ENCODE assay signal across 13 mouse cellular contexts in genomic region chr1:72464926-72465583, GRCm38 (mm10).
DNase-seq lines count a peak whose midpoint lies in the region; ATAC-seq and TF ChIP-seq lines count a peak whose summit lies in the region.
"Had no signal": no experiment of that assay in that cellular context is flagged by ENCODE, and none has a peak within 500 bp of the region (broad histone marks: within the 10 kb centered on the region; RNA-seq: fewer than 3 reads in every experiment).

No protein-coding gene starts in this region.

- no peaks in the 10 kb centered on the region for H3K27me3 ChIP-seq in cerebellum, adult 2 months (ENCODE audit: control insufficient read depth, insufficient read depth, low read length)
- H3K27me3 ChIP-seq in stomach, postnatal 0 days (ENCODE audit: control insufficient read depth, insufficient read depth, low read length) = no peaks in the 10 kb centered on the region
- H3K27me3 ChIP-seq: lung, embryonic 15.5 days; neural tube, embryonic 12.5 days had no signal

- no peak overlapping the region for H3K4me2 ChIP-seq in stomach, postnatal 0 days (replicated peaks; ENCODE audit: low read depth)
- H3K4me2 ChIP-seq: lung, embryonic 15.5 days; neural tube, embryonic 12.5 days had no signal

- no peak overlapping the region for H3K9ac ChIP-seq in stomach, postnatal 0 days (ENCODE audit: low read length)
- H3K9ac ChIP-seq: lung, embryonic 15.5 days; neural tube, embryonic 12.5 days had no signal

- H3K4me3 ChIP-seq in cerebellum, adult 2 months (replicated peaks; ENCODE audit: insufficient read depth, low read depth, low read length) = no peak overlapping the region
- no peak overlapping the region for H3K4me3 ChIP-seq in stomach, postnatal 0 days (ENCODE audit: low read depth, low read length)
- H3K4me3 ChIP-seq: erythroblast, embryonic 14.5 days; lung, embryonic 15.5 days; neural tube, embryonic 12.5 days had no signal

- WGBS in cerebellum, adult 2 months = 56% methylated on average over 12 of the region's 12 CpGs
- WGBS in stomach, postnatal 0 days = 30% methylated on average over 12 of the region's 12 CpGs

- H3K4me1 ChIP-seq in cerebellum, adult 2 months (ENCODE audit: control insufficient read depth, insufficient read depth, low read length) = peaks cover 10% of the 10 kb centered on the region
- H3K4me1 ChIP-seq in stomach, postnatal 0 days (replicated peaks; ENCODE audit: control insufficient read depth, insufficient read depth) = no peaks in the 10 kb centered on the region
- H3K4me1 ChIP-seq: lung, embryonic 15.5 days; neural tube, embryonic 12.5 days had no signal

- TF ChIP-seq POLR2A in cerebellum, adult 2 months (IDR thresholded peaks at IDR 0.05; ENCODE audit: borderline replicate concordance, insufficient read depth, low read length) = no peak

- no peaks in the 10 kb centered on the region for H3K9me3 ChIP-seq in stomach, postnatal 0 days (ENCODE audit: control insufficient read depth, low read length)
- H3K9me3 ChIP-seq: lung, embryonic 15.5 days; neural tube, embryonic 12.5 days had no signal

- no peaks in the 10 kb centered on the region for H3K36me3 ChIP-seq in stomach, postnatal 0 days (ENCODE audit: control insufficient read depth, insufficient read depth, low read length)
- H3K36me3 ChIP-seq: lung, embryonic 15.5 days; neural tube, embryonic 12.5 days had no signal

- no peak for TF ChIP-seq CTCF in cerebellum, adult 2 months (IDR thresholded peaks at IDR 0.05; ENCODE audit: borderline replicate concordance, insufficient read depth, low read depth, low read length)
- no peak for TF ChIP-seq CTCF in stomach, postnatal 0 days (IDR thresholded peaks at IDR 0.05; ENCODE audit: low read depth)

- peak; percentile 84 for ATAC-seq in stomach, postnatal 0 days (ENCODE audit: low FRiP score, low TSS enrichment)

- H3K27ac ChIP-seq in cerebellum, adult 2 months (ENCODE audit: insufficient read depth, low read length) = no peak overlapping the region
- H3K27ac ChIP-seq in stomach, postnatal 0 days (replicated peaks) = no peak overlapping the region
- H3K27ac ChIP-seq: lung, embryonic 15.5 days; neural tube, embryonic 12.5 days had no signal

- TF ChIP-seq EP300 in stomach, postnatal 0 days (optimal IDR thresholded peaks at IDR 0.05) = no peak

- DNase-seq in cerebellum, postnatal 14 days = peak; percentile 30 to 48
- DNase-seq in cerebellum, adult 2 months = no peak
- DNase-seq in ovary, adult 18-20 months (ENCODE audit: low spot score) = peak; percentile 10
- DNase-seq in ovary, postnatal 14 days (ENCODE audit: low spot score) = no peak
- DNase-seq in left cerebral cortex, adult 9 months (ENCODE audit: low spot score in 2 of 2) = peak; percentile 22 to 49
- DNase-seq in stomach, postnatal 0 days (ENCODE audit: low spot score) = peak; percentile 30
- no peak for DNase-seq in heart, adult 18-20 months
- no peak for DNase-seq in adrenal gland, adult (ENCODE audit: inconsistent age in 2 of 2, low spot score in 1 of 2)
- DNase-seq: B cell, adult 2 months; cerebellum, adult 11-12 months had no signal

Comparison
In these comparisons a context has a peak if more than half of its experiments do, and no peak if none do; other contexts are left out.
1. DNase-seq: peak in cerebellum, postnatal 14 days (2 of 2), ovary, adult 18-20 months (single experiment), left cerebral cortex, adult 9 months (2 of 2) and stomach, postnatal 0 days (single experiment); none in cerebellum, adult 2 months (0 of 2), ovary, postnatal 14 days (single experiment), heart, adult 18-20 months (0 of 2) and adrenal gland, adult (0 of 2).